Mouse (Mus musculus) neutrophil, adult 5-6 weeks (primary cell): ENCODE measurements around the gene Gm20458. TPM values are rescaled to one million over a fixed set of nuclear protein-coding genes. Genes with fewer than 3 reads are reported as not detected.

Experiments used
- ATAC-seq: fragments of 151-379, 151-347 bp; 2 replicates; pipeline ENCODE4 v1.8.0; 2017; ENCODE audit warnings: mild to moderate bottlenecking, moderate TSS enrichment; ENCODE audit not compliant: insufficient number of reproducible peaks, poor library complexity, low FRiP score, severe bottlenecking; ENCODE audit errors: extremely low read depth
- total RNA-seq: library from RNA; stranded (forward); fragments of 200-1000 nt; gene quantifications from 2 replicates; pipeline ENCODE4 v1.2.3, GENCODE M21; 2017

The Gm20458 gene
- total RNA-seq, 1 experiment from 2014 or later, result not detected

GRCm38 (mm10) chr2:164432541-164433191, 28.1 kb upstream of the Gm20458 start:
- ATAC-seq, result no peak

- no peak for ATAC-seq
Measured at GRCm38 (mm10) chr2:164433278-164433895, 27.4 kb upstream of the Gm20458 start.

DNA sequence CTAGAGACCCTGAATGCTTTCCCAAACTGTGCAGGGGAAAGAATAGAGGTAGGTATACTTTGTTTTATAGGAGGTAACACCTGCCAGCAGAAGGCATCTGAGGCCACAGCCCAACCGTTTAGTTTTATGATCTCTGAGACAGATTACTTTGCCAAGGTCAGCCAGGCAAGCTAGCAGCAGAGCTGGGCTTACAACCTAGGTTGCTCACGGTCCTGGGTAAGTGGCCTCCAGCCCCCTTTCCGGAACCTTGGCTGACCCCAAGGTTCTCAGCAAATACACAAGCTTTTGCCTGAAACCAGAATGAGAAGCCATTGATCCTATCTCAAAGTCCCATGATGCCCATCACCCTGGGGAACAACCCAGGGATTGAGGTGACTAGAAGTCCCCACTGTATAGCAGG, 26.1 kb upstream of the Gm20458 start:
- ATAC-seq, result no peak

DNA sequence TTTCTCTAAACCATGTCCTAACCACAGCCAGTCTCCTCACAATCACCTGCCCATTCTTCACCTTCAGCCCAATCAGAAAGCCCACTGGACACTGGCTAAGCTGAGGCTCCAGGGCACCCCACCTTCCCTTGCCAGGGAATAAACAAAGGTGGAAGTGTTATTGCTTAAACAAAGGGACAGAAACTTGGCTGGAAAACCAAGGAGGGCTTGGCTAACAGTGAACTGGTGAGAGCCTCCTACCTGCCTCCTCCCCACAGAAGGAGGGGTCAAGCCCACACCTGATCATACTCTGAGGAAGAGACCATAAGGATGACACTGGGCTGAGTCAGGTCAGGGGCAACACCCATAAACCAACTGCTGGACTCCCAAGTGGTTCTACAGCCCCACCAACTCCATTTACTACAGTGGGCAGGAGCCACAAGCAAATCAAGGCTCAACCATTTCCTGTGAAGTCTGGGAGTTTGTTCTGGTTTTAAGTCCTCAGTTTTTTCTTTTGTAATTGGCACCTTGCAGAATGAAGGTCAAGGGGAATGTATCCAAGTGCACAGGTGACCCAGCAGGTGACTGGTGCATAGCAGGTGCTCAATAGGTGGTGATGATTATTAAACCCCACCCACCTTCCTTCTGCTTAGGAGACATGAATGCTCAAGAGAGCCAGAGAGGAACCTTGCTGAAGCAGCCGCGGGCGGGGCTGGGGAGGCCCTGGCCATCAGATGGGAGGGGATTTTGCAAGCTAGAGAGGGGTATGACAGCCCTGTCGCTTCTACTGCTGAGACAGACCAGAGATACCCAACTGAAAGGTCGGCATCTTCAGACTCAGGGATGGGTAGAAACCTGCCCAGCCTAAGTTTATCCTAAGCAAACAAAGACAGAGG, 25.3 kb upstream of the Gm20458 start:
- ATAC-seq, result peak; percentile 28

DNA sequence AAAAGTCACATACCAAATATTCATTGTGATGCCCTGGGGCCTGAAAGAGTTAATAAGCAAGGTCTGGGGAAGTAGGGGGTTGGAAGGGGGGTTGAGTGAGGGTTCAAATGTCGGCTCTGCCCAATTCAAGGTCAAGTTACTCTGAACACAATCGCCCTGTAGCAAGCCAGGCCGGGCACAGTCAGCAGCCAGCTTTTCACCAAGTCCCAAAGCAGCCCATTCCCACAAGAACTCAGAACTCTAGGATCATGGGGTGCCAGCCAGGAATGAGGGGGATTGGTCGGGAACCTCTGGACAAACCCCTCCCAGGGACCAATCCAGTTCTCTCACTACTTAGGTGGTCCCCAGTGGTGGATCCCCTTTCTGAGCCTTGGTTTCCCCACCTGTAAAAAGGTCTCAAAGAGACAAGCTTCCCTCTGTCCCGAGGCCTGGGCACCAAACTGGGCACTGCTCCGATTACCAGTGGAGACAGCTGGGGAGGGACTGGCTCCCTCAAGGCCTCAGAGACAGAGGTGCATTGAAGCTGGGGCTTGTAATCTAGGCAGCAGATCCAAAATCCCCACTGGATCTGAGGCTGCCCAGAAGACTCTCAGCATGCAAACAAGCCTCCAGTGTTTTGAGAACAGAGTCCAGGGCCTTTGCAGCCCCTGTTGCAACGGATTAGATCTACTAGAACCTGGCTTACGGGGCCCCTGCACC, 24.4 kb upstream of the Gm20458 start:
- ATAC-seq, result no peak

- no peak for ATAC-seq
Measured at GRCm38 (mm10) chr2:164436961-164437360, 23.8 kb upstream of the Gm20458 start.

GRCm38 (mm10) chr2:164437710-164438109, 23.1 kb upstream of the Gm20458 start:
- no peak for ATAC-seq

DNA sequence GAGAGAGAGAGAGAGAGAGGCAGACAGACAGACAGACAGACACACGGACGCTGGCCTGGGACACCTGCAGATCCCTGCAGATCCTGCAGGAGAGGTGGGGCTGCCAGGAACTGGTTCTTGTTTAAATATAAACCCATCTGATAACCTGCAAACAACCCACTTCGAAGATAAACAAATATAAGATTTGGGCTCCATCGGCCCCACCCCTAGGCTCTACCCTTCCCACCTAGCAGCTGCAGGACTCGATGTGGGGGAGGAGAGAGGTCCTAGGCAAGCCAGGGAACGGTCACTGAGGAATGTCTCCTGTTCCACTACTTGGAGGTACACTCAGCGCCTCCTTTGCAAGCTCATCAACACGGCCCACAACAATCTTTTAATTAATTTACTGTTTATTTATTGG, 22.5 kb upstream of the Gm20458 start:
- no peak for ATAC-seq

GRCm38 (mm10) chr2:164439001-164439421, 21.8 kb upstream of the Gm20458 start:
- ATAC-seq, result no peak

DNA sequence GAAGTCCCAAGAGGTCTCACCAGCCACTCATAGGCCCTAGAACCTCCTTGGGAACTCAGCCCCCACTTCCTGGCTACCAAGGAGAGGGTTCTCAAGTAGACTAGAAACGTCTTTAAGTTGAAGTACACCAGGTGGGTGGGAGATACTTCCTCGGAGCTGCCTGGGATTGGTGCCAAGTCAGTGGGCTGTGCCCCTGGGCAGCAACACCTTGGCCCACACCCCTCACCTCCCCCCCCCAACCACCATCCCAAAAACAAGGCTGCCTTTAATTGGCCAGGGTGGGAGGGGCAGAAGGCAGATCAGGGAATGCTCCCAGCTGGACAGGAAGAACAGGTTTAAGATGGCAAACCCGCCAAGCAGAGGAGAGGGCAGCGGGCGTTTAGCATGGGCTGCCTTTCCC, 20.5 kb upstream of the Gm20458 start:
- no peak for ATAC-seq

GRCm38 (mm10) chr2:164441155-164441554, 19.6 kb upstream of the Gm20458 start:
- peak; percentile 84 for ATAC-seq

- ATAC-seq, result no peak
Measured at GRCm38 (mm10) chr2:164441731-164442130, 19.0 kb upstream of the Gm20458 start.

GRCm38 (mm10) chr2:164442315-164443050, 18.3 kb upstream of the Gm20458 start:
- no peak for ATAC-seq

DNA sequence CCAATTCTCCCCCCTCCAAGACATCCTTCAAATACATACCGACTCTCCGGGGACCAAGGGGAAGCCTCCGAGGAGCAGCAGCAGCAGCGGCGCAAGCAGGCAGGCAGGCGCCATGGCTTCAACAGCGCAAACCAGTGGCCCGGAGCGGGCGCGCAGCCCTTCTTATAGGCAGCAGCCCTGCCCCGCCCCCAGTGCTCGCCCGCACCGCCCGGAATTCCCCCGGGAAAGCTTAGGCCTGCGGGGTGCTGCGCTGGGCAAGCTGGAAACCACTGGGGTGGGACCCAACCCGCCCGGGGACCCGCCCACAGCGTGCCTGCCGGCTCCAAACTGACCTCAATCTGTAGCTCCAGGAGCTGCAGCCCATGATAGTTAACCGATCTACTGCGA, 17.7 kb upstream of the Gm20458 start:
- peak; percentile 26; the same call in 1 of the 2 replicates for ATAC-seq

- no peak for ATAC-seq
Measured at GRCm38 (mm10) chr2:164443460-164444000, 17.2 kb upstream of the Gm20458 start, which contains the start of gene Sdc4. Sdc4 (minus strand) TSS chr2:164443887.

GRCm38 (mm10) chr2:164444701-164445100, 16.1 kb upstream of the Gm20458 start:
- ATAC-seq, result no peak

GRCm38 (mm10) chr2:164445399-164446085, 15.2 kb upstream of the Gm20458 start:
- no peak for ATAC-seq

DNA sequence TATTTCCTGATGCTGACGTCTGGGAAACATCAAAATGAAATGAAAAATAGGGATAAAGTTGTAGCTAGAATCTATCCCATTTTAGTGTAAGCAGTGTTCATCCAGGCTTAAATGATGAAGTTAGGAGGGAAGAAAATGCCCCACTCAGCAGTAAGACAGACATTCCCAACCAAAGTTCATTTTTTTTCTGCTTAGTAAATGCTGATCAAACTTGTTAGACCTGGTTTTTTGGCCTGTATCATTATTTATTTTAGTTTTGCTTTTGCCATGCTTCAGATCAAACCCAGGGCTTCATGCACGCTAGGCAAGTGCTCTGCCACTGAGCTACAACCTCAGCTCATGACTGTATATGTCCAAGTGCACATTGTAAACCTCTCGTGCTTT, 14.7 kb upstream of the Gm20458 start:
- no peak for ATAC-seq
